Mouse (Mus musculus) left cerebral cortex, postnatal 25 days (tissue): ENCODE results near the gene Flot1. TPM values are rescaled to one million over a fixed set of nuclear protein-coding genes. Genes with fewer than 3 reads are reported as not detected.

Source experiments
- DNase-seq, 2 experiments: peaks; one replicate each; pipeline ENCODE4 v3.0.0; 2022; ENCODE audit warnings: low spot score in 2 of 2, mixed read lengths in 1 of 2
- intact Hi-C: fragments of 180-260 bp; cut with DNase I; formaldehyde crosslinking; loops from one replicate; pipeline ENCODE4 v1.15.1; 2025
- total RNA-seq, 2 experiments: library from RNA; stranded (reverse); gene quantifications; 2 replicates each; pipeline ENCODE4 v1.2.3; 2021

Flot1 gene
- total RNA-seq, 2 experiments from 2014 or later: 120 to 137 TPM

DNA sequence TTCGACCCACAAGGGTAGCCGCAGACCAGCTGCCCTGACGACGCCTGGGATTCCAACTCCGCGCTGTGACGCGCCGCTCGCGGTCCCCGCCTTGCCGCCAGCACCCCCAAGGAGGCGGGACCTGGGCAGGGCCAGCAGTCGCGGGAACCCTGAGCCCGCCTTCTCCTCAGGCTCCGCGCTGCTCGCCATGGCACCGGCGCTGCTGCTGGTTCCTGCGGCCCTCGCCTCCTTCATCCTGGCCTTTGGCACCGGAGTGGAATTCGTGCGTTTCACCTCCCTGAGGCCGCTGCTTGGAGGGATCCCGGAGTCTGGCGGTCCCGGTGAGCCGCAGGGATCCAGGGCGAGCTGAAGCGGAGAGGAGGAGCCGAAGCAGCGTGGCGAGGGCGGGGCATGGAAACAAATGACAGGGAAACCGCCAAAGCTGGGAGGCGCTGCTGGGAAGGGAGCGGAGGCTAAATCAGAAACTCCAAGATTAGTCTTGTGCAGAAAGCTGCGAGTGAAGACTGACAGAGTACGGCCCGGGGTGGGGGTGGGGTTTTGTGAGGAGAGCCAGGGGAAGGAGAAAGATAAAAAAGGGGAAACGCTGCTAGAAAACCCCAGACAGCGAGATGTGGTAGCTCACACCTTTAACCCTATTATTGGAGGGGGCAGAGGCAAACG is 38.3 kb downstream of the Flot1 start, which contains the start of gene Nrm:
Gene Nrm (plus strand): TSS at position 121 of the 660 bp plus-strand sequence.
- intact Hi-C loops: loop anchor here (2.0 kb wide), 1 partner anchor 19 kb away; no protein-coding TSS in a partner anchor
- peak; percentile 91 to 94 for DNase-seq

GRCm38 (mm10) chr17:35864832-35865353 is 41.9 kb downstream of the Flot1 start:
- intact Hi-C loops: no loop called here
- no peak for DNase-seq

- intact Hi-C loops: no loop called here
- peak in 1 of 2 experiments; percentile 25 for DNase-seq
Measured at GRCm38 (mm10) chr17:35865481-35866280, 42.7 kb downstream of the Flot1 start, which contains the start of gene Ppp1r18. Gene Ppp1r18 (plus strand): TSS chr17:35865593.

DNA sequence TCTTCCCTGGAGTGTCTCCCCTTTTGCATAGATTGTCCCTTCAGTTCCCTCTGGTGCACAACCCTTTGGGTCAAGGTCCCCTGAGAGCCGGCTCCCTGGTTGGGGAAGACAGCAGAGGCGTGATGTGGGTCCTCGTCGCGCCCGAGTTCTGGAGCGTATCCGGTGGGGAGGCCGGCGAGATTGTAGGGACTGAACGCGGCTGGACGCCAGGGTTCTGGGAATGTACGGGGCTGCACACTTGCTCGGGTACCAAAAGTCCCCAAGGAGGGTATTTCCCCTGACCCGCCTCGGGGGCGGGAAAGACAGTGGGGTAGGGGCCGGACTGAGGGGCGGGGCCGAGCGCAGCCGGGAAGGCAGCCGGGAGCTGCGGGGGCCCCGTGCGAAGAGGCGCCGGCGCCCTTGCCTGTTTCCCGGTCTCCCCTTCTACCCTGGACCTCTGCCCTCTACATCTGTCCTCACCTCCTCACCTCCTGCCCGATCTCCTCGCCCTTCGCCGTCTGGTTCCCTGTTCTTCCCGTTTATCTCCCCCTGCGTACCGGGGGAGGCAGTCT is 43.3 kb downstream of the Flot1 start:
- intact Hi-C loops: no loop called here
- DNase-seq: peak in 1 of 2 experiments; percentile 35

- no peak for DNase-seq
- intact Hi-C loops: no loop called here
Measured at GRCm38 (mm10) chr17:35866911-35867890, 44.2 kb downstream of the Flot1 start.

- DNase-seq: no peak
- intact Hi-C loops: no loop called here
Measured at GRCm38 (mm10) chr17:35868165-35868820, 45.3 kb downstream of the Flot1 start.

DNA sequence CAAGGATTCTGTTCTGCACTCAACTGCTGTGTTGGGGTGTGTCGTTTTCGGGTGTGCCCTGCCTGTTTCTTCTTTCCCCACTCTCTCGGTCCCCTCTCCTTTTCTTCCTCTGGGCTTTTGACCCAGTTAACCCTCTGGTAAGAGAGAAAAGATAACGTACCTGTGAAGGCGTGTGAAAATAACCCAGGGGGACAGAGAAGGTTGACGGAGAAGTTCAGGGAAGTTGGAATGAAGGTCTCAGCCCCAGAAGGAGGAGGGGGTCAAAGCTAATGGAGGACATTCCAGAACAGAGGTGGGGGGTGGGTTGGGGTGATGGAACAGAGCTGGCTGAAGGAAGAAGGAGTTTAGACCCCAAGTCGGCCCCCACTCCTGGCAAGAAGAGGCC is 45.9 kb downstream of the Flot1 start:
- no peak for DNase-seq
- intact Hi-C loops: no loop called here

DNA sequence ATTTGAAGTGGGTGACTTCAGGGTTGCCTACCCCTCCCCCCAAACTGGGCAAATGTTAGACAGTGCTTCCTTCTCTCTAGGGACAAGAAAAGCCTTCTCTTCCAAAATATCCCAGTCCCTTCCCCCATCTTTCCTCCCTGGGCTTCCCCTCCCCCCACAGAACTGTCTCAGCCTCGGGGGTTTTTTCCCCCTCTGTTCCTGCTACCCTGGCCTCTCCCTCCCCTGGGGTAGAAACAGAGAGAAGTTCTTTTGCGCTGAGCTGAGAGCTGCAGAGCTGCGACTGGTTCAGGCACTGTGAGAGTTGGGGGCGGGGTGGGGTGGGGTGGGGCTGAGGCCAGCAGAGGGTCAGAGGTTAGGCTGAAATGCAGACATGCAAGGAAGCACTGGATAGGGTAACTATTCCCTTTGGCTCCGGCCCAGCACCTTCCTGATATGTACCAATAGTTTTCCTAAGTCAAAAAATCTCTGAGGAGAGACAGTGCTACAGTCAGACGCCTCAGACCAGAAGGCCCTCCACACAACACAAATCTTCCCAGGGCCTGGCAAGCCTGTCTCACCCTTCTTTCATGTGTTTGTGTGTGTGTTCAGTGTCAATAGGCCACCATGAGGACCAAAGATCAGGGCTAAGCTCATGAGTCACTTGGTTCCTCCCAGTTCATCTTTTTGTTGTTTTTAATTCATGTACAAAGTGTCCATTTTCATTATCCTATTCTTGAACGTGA is 46.5 kb downstream of the Flot1 start:
- intact Hi-C loops: loop anchor here (5.0 kb wide), 1 partner anchor 132 kb away; no protein-coding TSS in a partner anchor
- DNase-seq: no peak

- intact Hi-C loops: loop anchor here (5.0 kb wide), 1 partner anchor 133 kb away; no protein-coding TSS in a partner anchor
Measured at GRCm38 (mm10) chr17:35870151-35870883, 47.3 kb downstream of the Flot1 start.

GRCm38 (mm10) chr17:35870884-35871696 is 48.1 kb downstream of the Flot1 start:
- intact Hi-C loops: loop anchor here (5.0 kb wide), 1 partner anchor 134 kb away; no protein-coding TSS in a partner anchor

More at GRCm38 (mm10) chr17:35870151-35870883, 47.3 kb downstream of the Flot1 start:
- DNase-seq: no peak

DNA sequence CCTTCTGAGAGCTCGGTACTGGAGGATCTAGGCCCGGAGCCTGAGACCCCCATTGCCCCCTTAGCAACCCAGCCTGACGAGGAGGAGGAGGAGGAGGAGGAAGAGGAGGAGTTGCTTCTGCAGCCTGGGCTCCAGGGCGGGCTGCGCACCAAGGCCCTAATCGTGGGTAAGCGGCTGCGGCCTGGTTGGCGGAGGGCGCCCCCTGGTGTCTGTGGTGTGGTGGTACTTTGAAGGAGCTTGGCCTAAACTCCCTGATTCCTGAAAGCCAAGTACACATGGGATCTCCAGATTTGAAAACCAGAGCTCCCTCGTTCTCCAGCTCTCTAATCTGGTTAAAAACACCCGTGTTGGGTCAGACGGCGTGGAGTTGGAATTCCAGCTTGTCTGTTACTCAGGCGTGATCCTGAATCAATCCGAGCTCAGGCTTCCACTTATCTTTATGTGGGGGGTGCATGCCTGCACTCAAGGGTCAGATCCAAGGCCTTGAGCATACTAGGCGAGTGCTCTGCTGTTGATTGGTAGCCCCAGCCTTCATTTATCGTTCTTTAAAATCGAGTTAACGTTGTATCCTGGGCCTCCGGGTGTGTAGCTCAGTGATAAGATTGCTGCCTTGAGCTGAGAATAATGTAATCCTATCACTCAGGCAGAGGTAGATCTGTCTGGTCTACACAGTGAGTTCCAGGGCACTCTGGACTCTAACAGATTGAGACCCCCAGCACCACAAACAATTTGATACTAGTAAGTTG is 50.9 kb downstream of the Flot1 start:
- peak; percentile 79 to 83 for DNase-seq
- intact Hi-C loops: loop anchor here (2.0 to 5.0 kb wide), 2 partner anchors 37 to 137 kb away; no protein-coding TSS in a partner anchor

More at GRCm38 (mm10) chr17:35870884-35871696, 48.1 kb downstream of the Flot1 start:
- no peak for DNase-seq

DNA sequence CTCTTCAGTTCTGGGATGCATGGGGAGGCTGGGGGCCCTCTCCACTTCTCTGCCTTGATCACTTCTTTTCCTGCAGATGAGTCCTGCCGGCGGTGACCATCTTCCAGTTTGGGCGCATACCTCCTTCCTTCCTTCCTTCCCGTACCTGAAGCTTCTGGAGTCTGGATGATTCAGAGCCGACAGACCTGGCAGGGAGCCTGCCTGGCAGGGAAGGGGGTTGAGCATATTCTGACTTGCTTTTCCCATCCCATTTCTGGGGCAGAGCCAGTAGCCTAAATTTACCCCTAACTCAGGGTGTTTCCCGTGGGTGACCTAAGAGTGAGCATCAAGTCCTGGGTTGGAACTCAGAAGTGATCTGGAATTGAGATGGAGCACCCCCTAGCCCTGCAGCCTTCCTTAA is 51.7 kb downstream of the Flot1 start:
- DNase-seq: peak; percentile 39 to 82

GRCm38 (mm10) chr17:35879245-35880057 is 56.4 kb downstream of the Flot1 start, which contains the start of gene Dhx16:
Gene Dhx16 (plus strand): TSS chr17:35879819.
- DNase-seq: peak; percentile 96 to 97
- intact Hi-C loops: no loop called here

More for the DNA sequence above, 51.7 kb downstream of the Flot1 start:
- intact Hi-C loops: loop anchor here (5.0 kb wide), 1 partner anchor 137 kb away; no protein-coding TSS in a partner anchor
